Mouse (Mus musculus) forebrain, postnatal 0 days (tissue): Measurements from ENCODE around the gene Pef1. TPM values are rescaled to one million over a fixed set of nuclear protein-coding genes. Genes with fewer than 3 reads are reported as not detected.

Experiments used
- ATAC-seq: fragments of 200-750 bp; cut with Nextera tagmentation; 2 replicates; pipeline ENCODE4 v1.8.0; 2017; ENCODE audit warnings: mild to moderate bottlenecking, moderate library complexity
- DNase-seq: peaks from one replicate; pipeline ENCODE4 v3.0.0-alpha.2; 2015
- H3K27ac ChIP-seq: fragments of 300-500 bp; sonication (generic); 2 replicates; pipeline ENCODE4 v1.5.1; 2014; ENCODE audit warnings: low read depth, mild to moderate bottlenecking, antibody characterized with exemption, low read length, moderate library complexity, mixed read lengths
- H3K27me3 ChIP-seq: fragments of 300-500 bp; sonication (generic); 2 replicates; pipeline ENCODE4 v1.6.1; 2014; ENCODE audit warnings: mild to moderate bottlenecking, low read length, mixed read lengths; ENCODE audit not compliant: insufficient read depth
- H3K36me3 ChIP-seq: fragments of 300-500 bp; sonication (generic); 2 replicates; pipeline ENCODE4 v1.6.1; 2014; ENCODE audit warnings: mild to moderate bottlenecking, moderate library complexity; ENCODE audit not compliant: insufficient read depth
- H3K4me1 ChIP-seq: fragments of 300-500 bp; sonication (generic); 2 replicates; pipeline ENCODE4 v1.6.1; 2014; ENCODE audit warnings: antibody characterized with exemption; ENCODE audit not compliant: insufficient read depth
- H3K4me2 ChIP-seq: fragments of 300-500 bp; sonication (generic); 2 replicates; pipeline ENCODE4 v1.6.1; 2014; ENCODE audit warnings: low read depth, mild to moderate bottlenecking, moderate library complexity
- H3K4me3 ChIP-seq: fragments of 300-500 bp; sonication (generic); 2 replicates; pipeline ENCODE4 v1.5.1; 2014; ENCODE audit warnings: low read depth, low read length, mixed read lengths
- H3K9ac ChIP-seq: fragments of 300-500 bp; sonication (generic); 2 replicates; pipeline ENCODE4 v1.6.1; 2014; ENCODE audit warnings: mild to moderate bottlenecking
- H3K9me3 ChIP-seq: fragments of 300-500 bp; sonication (generic); 2 replicates; pipeline ENCODE4 v1.6.1; 2016; ENCODE audit warnings: low read length
- CTCF ChIP-seq: sonication (generic); IDR thresholded peaks from 2 replicates; pipeline ENCODE4 v1.5.1; 2016; ENCODE audit warnings: antibody characterized with exemption, control low read depth, low read depth
- WGBS: fragments of 180-500 bp; shearing (Covaris S2); extraction: QIAGEN DNeasy Blood & Tissue Kit; methylation state at CpG from one replicate; pipeline ENCODE4 v1.1.7; 2014; 5-methylcytosine and 5-hydroxymethylcytosine counted together
- polyA plus RNA-seq: library from polyadenylated mRNA; unstranded; fragments of >200 nt; fragmentation: Nextera tagmentation; extraction: Ambion mirVana; gene quantifications from 2 replicates; pipeline ENCODE4 v1.2.1, GENCODE M21; 2015
- total RNA-seq: library from RNA; depleted of rRNA; stranded (reverse); fragments of >200 nt; gene quantifications from 2 replicates; pipeline ENCODE4 v1.2.3, GENCODE M21; 2014

Pef1 gene
- total and polyA plus RNA-seq, 2 experiments from 2014 or later: 51.6 to 58.5 TPM

DNA sequence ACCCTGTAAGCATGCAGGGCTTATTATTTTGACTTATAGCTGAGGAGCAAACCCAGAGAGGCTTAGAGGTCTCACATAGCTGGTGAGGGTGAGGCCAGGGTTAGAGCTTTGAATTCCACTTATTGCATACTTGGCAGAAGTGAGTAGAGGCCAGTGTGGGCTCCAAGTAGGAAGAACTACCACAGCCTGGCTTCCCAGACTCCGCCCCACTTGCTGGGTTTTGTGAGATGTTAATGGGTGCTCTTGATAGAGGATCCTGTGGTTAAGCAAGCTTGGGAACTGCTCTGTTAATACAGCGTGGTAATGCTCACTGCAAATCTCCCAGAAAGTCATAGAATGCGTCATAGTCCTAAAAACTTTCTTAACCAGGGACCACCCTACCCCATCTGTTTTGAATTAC is 6.6 kb downstream of the Pef1 start:
- Histone ChIP-seq H3K36me3 (no peaks in the 10 kb centered on the region), H3K4me2 (no peak overlapping the region), H3K27ac (no peak overlapping the region), H3K27me3 (no peaks in the 10 kb centered on the region), H3K9me3 (no peaks in the 10 kb centered on the region), H3K4me3 (no peak overlapping the region), H3K9ac (no peak overlapping the region), H3K4me1 (no peaks in the 10 kb centered on the region)
- DNase-seq: no peak
- ATAC-seq: no peak
- 89% methylated on average over 3 of the region's 3 CpGs for WGBS
- no peak for TF ChIP-seq CTCF

DNA sequence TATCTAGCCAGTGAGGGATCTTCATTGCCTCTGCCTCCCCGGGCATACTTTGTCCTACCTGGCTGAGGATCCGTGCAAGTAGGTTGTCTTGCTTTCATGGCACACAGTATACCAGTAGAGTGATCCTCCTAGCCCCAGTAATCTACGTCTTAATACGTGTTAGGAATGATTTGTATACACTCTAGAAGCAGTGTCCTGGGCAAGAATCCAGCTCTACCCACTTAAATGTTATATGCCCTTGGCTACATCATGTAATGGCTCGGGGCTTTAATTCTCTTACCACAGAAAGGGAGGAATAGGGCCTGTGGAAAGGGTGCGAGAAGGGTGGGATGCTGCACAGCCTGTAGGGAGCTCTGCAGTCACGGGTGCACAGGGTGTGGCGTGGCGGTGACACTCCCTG is 7.3 kb downstream of the Pef1 start:
- 90% methylated on average over 9 of the region's 9 CpGs for WGBS
- no peak overlapping the region for H3K27ac ChIP-seq

DNA sequence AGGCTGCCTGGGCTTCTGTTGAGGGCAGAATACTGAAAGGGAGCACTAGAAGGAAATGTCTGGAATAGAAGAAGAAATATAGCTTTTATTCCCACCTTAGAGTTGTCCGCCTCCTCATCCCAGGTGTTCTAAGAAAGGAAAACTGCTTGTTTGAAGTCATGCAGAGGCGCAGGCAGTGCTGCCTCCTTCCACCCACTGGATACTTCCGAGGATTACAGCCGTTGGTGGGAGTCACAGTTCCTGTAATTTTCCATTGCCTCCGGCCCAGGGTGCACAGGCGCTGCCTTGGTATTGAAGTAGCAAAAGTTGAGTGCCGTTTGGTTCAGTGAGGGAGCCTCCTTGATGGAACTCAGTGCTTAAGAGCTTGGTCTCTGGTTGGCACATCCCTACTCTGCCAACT is 7.7 kb downstream of the Pef1 start:
- H3K9ac ChIP-seq: no peak overlapping the region
- no peak overlapping the region for H3K4me2 ChIP-seq
- TF ChIP-seq CTCF: no peak
- H3K4me1 ChIP-seq: no peaks in the 10 kb centered on the region
- no peak overlapping the region for H3K27ac ChIP-seq
- ATAC-seq: no peak
- no peaks in the 10 kb centered on the region for H3K36me3 ChIP-seq
- 88% methylated on average over 7 of the region's 7 CpGs for WGBS
- H3K4me3 ChIP-seq: no peak overlapping the region
- no peaks in the 10 kb centered on the region for H3K27me3 ChIP-seq
- DNase-seq: no peak
- no peaks in the 10 kb centered on the region for H3K9me3 ChIP-seq

More for the DNA sequence above, 7.3 kb downstream of the Pef1 start:
- no peak for TF ChIP-seq CTCF
- Histone ChIP-seq H3K9me3 (no peaks in the 10 kb centered on the region), H3K9ac (no peak overlapping the region), H3K4me2 (no peak overlapping the region), H3K4me3 (no peak overlapping the region), H3K4me1 (no peaks in the 10 kb centered on the region), H3K27me3 (no peaks in the 10 kb centered on the region), H3K36me3 (no peaks in the 10 kb centered on the region)
- ATAC-seq: no peak
- DNase-seq: no peak

DNA sequence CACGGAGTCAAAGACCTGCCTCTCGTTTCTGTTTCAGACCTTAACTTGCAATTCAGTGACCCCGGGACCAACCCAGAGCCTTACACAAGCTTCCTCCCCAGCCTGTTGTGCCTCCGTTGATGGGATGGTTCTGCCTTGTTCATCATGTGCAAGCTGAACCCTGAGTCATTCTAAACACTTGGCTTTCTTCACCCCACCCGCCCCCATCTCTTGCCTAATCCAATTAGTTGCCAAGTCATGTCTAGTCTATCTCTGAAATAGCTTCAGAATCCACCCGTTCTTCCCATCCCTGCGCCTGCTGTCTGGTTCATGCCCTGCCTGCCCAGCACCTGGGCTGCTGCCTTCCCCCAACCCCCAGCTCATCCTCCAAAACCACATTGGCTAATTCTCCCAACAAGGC is 9.9 kb downstream of the Pef1 start:
- no peak for TF ChIP-seq CTCF
- no peak overlapping the region for H3K9ac ChIP-seq
- no peak for ATAC-seq

DNA sequence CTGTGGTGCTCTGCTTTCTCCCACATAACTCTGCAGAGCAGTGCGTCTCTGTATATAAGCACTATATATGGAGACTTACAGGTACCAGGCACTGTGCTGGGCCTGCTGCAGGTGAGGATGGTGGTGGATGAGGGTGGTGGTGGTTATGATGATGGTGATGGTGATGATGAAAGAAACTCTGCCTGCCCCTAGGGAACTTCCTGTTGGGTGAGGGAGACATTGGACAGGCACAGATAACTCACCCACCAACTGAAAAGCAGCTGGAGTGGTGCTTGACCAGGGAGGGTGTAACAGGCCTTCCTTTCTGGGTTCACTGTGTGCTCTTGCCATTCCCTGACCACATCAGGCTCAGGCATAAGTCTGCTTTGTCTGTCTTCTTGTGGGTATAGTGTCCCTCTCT is 10.4 kb downstream of the Pef1 start:
- no peak for TF ChIP-seq CTCF
- H3K36me3 ChIP-seq: no peaks in the 10 kb centered on the region
- H3K9me3 ChIP-seq: no peaks in the 10 kb centered on the region
- ATAC-seq (no peak), DNase-seq (no peak)
- H3K9ac ChIP-seq: no peak overlapping the region
- WGBS: 97% methylated on average over 1 of the region's 1 CpGs
- no peaks in the 10 kb centered on the region for H3K27me3 ChIP-seq
- H3K4me3 ChIP-seq: no peak overlapping the region
- no peak overlapping the region for H3K27ac ChIP-seq
- H3K4me1 ChIP-seq: no peaks in the 10 kb centered on the region
- no peak overlapping the region for H3K4me2 ChIP-seq

More for the DNA sequence above, 9.9 kb downstream of the Pef1 start:
- H3K4me1 ChIP-seq: no peaks in the 10 kb centered on the region
- H3K9me3 ChIP-seq: no peaks in the 10 kb centered on the region
- DNase-seq: no peak
- H3K36me3 ChIP-seq: no peaks in the 10 kb centered on the region
- H3K27me3 ChIP-seq: no peaks in the 10 kb centered on the region
- 82% methylated on average over 7 of the region's 7 CpGs for WGBS
- H3K4me2 ChIP-seq: no peak overlapping the region
- no peak overlapping the region for H3K27ac ChIP-seq
- no peak overlapping the region for H3K4me3 ChIP-seq

DNA sequence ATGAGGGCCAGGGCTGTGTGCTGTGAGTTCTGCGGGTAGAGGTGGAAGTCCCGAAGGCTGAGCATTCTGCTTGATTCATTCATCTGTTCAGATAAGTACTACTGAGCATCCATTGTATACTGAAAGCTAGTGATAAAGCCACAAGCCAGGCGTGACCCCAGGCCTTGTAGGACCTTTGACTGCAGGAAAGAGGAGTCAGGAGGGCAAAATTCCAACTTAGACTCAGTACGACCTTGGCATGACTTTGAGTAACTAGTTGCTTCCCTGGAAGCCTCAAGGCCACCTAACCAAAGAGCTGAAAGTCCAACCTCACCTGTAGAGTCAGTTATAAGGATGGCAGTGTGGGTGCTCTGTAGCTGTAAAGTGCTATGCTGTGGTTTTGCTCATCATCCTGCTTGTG is 18.4 kb downstream of the Pef1 start:
- H3K9ac ChIP-seq: no peak overlapping the region
- peaks cover 38% of the 10 kb centered on the region for H3K36me3 ChIP-seq
- H3K4me2 ChIP-seq: no peak overlapping the region
- no peak overlapping the region for H3K27ac ChIP-seq
- 87% methylated on average over 4 of the region's 4 CpGs for WGBS
- ATAC-seq: no peak
- H3K4me1 ChIP-seq: no peaks in the 10 kb centered on the region
- H3K9me3 ChIP-seq: no peaks in the 10 kb centered on the region
- no peak overlapping the region for H3K4me3 ChIP-seq
- no peaks in the 10 kb centered on the region for H3K27me3 ChIP-seq
- TF ChIP-seq CTCF: no peak
- DNase-seq: no peak

DNA sequence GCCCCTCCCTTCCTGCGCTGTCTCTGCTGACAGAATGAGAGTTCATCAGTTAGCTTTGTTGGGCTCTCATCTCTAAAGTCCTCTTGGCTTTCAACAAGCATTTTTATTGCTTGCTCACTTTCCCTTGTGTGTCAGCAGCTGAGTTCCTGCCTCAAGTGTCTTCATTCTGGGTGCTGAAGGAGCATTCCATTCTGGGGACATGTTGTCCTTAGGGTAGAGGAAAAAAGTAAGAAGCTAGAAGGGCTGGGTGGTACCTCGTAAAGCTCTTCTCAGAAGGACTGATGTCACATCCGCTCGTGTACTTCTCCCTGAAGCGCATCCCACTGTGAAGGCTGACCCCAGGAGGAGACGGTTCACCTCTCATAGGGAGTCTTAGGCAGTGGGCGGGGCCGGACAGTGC is 19.2 kb downstream of the Pef1 start:
- H3K9me3 ChIP-seq: no peaks in the 10 kb centered on the region
- H3K4me1 ChIP-seq: no peaks in the 10 kb centered on the region
- H3K27me3 ChIP-seq: no peaks in the 10 kb centered on the region
- peaks cover 46% of the 10 kb centered on the region for H3K36me3 ChIP-seq
- 75% methylated on average over 8 of the region's 8 CpGs for WGBS
- no peak overlapping the region for H3K27ac ChIP-seq
- no peak overlapping the region for H3K4me2 ChIP-seq
- ATAC-seq: no peak
- H3K9ac ChIP-seq: no peak overlapping the region
- no peak for DNase-seq
- no peak overlapping the region for H3K4me3 ChIP-seq
- TF ChIP-seq CTCF: no peak

DNA sequence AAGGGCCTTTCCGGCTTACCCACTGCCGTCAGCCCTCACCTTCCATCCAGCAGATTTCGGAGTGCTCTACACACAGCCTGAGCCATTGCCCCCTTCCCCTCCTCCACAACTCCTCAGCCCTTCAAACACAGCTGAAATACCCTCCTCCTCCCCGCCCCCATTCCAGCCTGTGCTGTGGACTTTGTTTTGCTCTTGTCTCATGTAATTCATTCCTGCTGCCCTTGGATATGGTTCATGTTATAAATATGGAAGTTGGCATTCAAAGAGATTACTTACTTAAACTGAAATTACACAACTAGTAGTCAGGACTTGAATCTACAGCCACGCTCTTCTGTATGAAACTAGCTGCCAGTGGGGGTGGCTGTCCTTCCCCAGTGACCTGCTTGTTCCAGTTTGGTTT is 20.7 kb downstream of the Pef1 start:
- no peak for TF ChIP-seq CTCF
- DNase-seq (no peak), ATAC-seq (no peak)
- no peaks in the 10 kb centered on the region for H3K4me1 ChIP-seq
- no peaks in the 10 kb centered on the region for H3K27me3 ChIP-seq
- no peaks in the 10 kb centered on the region for H3K9me3 ChIP-seq
- H3K9ac ChIP-seq: no peak overlapping the region
- peaks cover 56% of the 10 kb centered on the region for H3K36me3 ChIP-seq
- no peak overlapping the region for H3K4me2 ChIP-seq
- H3K4me3 ChIP-seq: no peak overlapping the region
- WGBS: 91% methylated on average over 5 of the region's 5 CpGs
- no peak overlapping the region for H3K27ac ChIP-seq
